11 mouse cellular contexts compared by ENCODE assay signal in genomic region chr5:118081374-118081949, GRCm38 (mm10). TPM values are rescaled to one million over a fixed set of nuclear protein-coding genes. Genes with fewer than 3 reads are reported as not detected.
DNase-seq lines count a peak whose midpoint lies in the region; ATAC-seq and TF ChIP-seq lines count a peak whose summit lies in the region.
"Had no signal": no experiment of that assay in that cellular context is flagged by ENCODE, and none has a peak within 500 bp of the region (broad histone marks: within the 10 kb centered on the region; RNA-seq: fewer than 3 reads in every experiment).

No protein-coding gene starts in this region.

- ATAC-seq in hindbrain, embryonic 16.5 days, result no peak
- no peak for ATAC-seq in neural tube, embryonic 14.5 days (ENCODE audit: low read depth)

- no peak overlapping the region for H3K4me3 ChIP-seq in hindbrain, embryonic 10.5 days
- no peak overlapping the region for H3K4me3 ChIP-seq in hindbrain, embryonic 16.5 days (ENCODE audit: low read length)
- no peak overlapping the region for H3K4me3 ChIP-seq in neural tube, embryonic 14.5 days (ENCODE audit: low read depth, low read length)
- no peak overlapping the region for H3K4me3 ChIP-seq in lung, adult 2 months (replicated peaks; ENCODE audit: extremely low read depth, low read depth, low read length)
- H3K4me3 ChIP-seq: left cerebral cortex, adult 2 months; liver, embryonic 13.5 days had no signal

- H3K4me2 ChIP-seq in hindbrain, embryonic 16.5 days (ENCODE audit: low read length), result no peak overlapping the region
- no peak overlapping the region for H3K4me2 ChIP-seq in neural tube, embryonic 14.5 days (ENCODE audit: low read depth, low read length)
- H3K4me2 ChIP-seq: liver, embryonic 13.5 days had no signal

- DNase-seq in hindbrain, embryonic 10.5 days (ENCODE audit: low spot score), result no peak
- DNase-seq in CD4-positive, CD25-positive, alpha-beta regulatory T cell, adult 2 months (ENCODE audit: low read depth, low spot score), result peak; percentile 38
- DNase-seq in MN1 (ENCODE audit: low spot score), result peak; percentile 50
- no peak for DNase-seq in gastrocnemius, adult 18-20 months (ENCODE audit: low spot score)
- no peak for DNase-seq in lung, adult 2 months
- DNase-seq: kidney, postnatal 10 days; liver, embryonic 13.5 days; right cerebral cortex, postnatal 25 days had no signal

- H3K9me3 ChIP-seq in hindbrain, embryonic 10.5 days, result no peaks in the 10 kb centered on the region
- H3K9me3 ChIP-seq in hindbrain, embryonic 16.5 days (ENCODE audit: control insufficient read depth, low read length), result no peaks in the 10 kb centered on the region
- H3K9me3 ChIP-seq in neural tube, embryonic 14.5 days (ENCODE audit: control insufficient read depth, low read length), result no peaks in the 10 kb centered on the region
- H3K9me3 ChIP-seq: liver, embryonic 13.5 days had no signal

- TF ChIP-seq CTCF in lung, adult 2 months (IDR thresholded peaks at IDR 0.05; ENCODE audit: insufficient read depth, low read length), result no peak

- H3K27ac ChIP-seq in hindbrain, embryonic 10.5 days, result peak overlapping the region; percentile 73
- no peak overlapping the region for H3K27ac ChIP-seq in hindbrain, embryonic 16.5 days (ENCODE audit: low read depth, low read length)
- H3K27ac ChIP-seq in neural tube, embryonic 14.5 days (ENCODE audit: low read depth, low read length), result peak overlapping the region; percentile 39; the same call in 1 of the 2 replicates
- H3K27ac ChIP-seq: left cerebral cortex, adult 2 months; liver, embryonic 13.5 days had no signal

- 72% methylated on average over 9 of the region's 9 CpGs for WGBS in hindbrain, embryonic 10.5 days
- WGBS in hindbrain, embryonic 16.5 days, result 66% methylated on average over 9 of the region's 9 CpGs
- 72% methylated on average over 9 of the region's 9 CpGs for WGBS in neural tube, embryonic 14.5 days
- WGBS in lung, adult 2 months, result 77% methylated on average over 9 of the region's 9 CpGs

- peaks cover 84% of the 10 kb centered on the region for H3K4me1 ChIP-seq in hindbrain, embryonic 10.5 days (replicated peaks)
- H3K4me1 ChIP-seq in hindbrain, embryonic 16.5 days (ENCODE audit: control insufficient read depth, insufficient read depth, low read depth, low read length), result peaks cover 67% of the 10 kb centered on the region
- H3K4me1 ChIP-seq in neural tube, embryonic 14.5 days (ENCODE audit: control insufficient read depth, insufficient read depth, low read length), result peaks cover 70% of the 10 kb centered on the region
- peaks cover 25% of the 10 kb centered on the region for H3K4me1 ChIP-seq in lung, adult 2 months (ENCODE audit: control insufficient read depth, insufficient read depth, low read length)

- TF ChIP-seq POLR2A in lung, adult 2 months (IDR thresholded peaks at IDR 0.05; ENCODE audit: borderline replicate concordance, extremely low read depth, low read depth, low read length), result no peak

- no peaks in the 10 kb centered on the region for H3K27me3 ChIP-seq in hindbrain, embryonic 10.5 days (ENCODE audit: insufficient read depth, poor library complexity, severe bottlenecking)
- H3K27me3 ChIP-seq in hindbrain, embryonic 16.5 days (replicated peaks; ENCODE audit: control insufficient read depth, insufficient read depth, low read length), result no peaks in the 10 kb centered on the region
- no peaks in the 10 kb centered on the region for H3K27me3 ChIP-seq in neural tube, embryonic 14.5 days (ENCODE audit: control insufficient read depth, insufficient read depth, low read length)
- H3K27me3 ChIP-seq: liver, embryonic 13.5 days had no signal

- H3K9ac ChIP-seq in hindbrain, embryonic 16.5 days (ENCODE audit: low read depth, low read length), result no peak overlapping the region
- no peak overlapping the region for H3K9ac ChIP-seq in neural tube, embryonic 14.5 days (replicated peaks; ENCODE audit: low read depth, low read length)
- H3K9ac ChIP-seq: liver, embryonic 13.5 days had no signal

- H3K36me3 ChIP-seq in hindbrain, embryonic 10.5 days, result peaks cover 47% of the 10 kb centered on the region
- no peaks in the 10 kb centered on the region for H3K36me3 ChIP-seq in hindbrain, embryonic 16.5 days (ENCODE audit: control insufficient read depth, insufficient read depth, low read length)
- H3K36me3 ChIP-seq in neural tube, embryonic 14.5 days (ENCODE audit: control insufficient read depth, insufficient read depth, low read length), result peaks cover 6% of the 10 kb centered on the region; the same call in 1 of the 2 replicates

RNA-seq across cellular contexts. Expression of gene Tesc, which starts 53.9 kb away (rescaled TPM):
- 0.45 and 0.55 TPM in 2 replicates for polyA plus RNA-seq in hindbrain, embryonic 10.5 days (2016; fragmentation: Nextera tagmentation; extraction: Ambion mirVana)
- polyA plus RNA-seq in hindbrain, embryonic 16.5 days (2015; fragmentation: Nextera tagmentation; extraction: Ambion mirVana), result 4.1 and 5.4 TPM in 2 replicates
- polyA plus RNA-seq in neural tube, embryonic 14.5 days (2014; fragmentation: Nextera tagmentation; extraction: Ambion mirVana), result 2.2 and 2.5 TPM in 2 replicates
- under 1 TPM; 0.37 to 0.81 TPM for total RNA-seq in gastrocnemius, adult 18-20 months (2021)
- 5.0 and 6.1 TPM in 2 replicates for polyA plus RNA-seq in lung, adult 2 months (2012; rRNA removed)

Comparison
In these comparisons a context has a peak if more than half of its experiments do, and no peak if none do; other contexts are left out.
1. DNase-seq: peak in CD4-positive, CD25-positive, alpha-beta regulatory T cell, adult 2 months (single experiment) and MN1 (single experiment); none in hindbrain, embryonic 10.5 days (single experiment), gastrocnemius, adult 18-20 months (single experiment) and lung, adult 2 months (single experiment).